Mouse (Mus musculus) small intestine, adult 2 months (tissue): ENCODE measurements around the gene Ppp2r2c. TPM values are rescaled to one million over a fixed set of nuclear protein-coding genes. Genes with fewer than 3 reads are reported as not detected.

ENCODE experiments used
- H3K27ac ChIP-seq: fragments of 200-500 bp; 2 replicates; pipeline ENCODE4 v1.5.1; 2012; ENCODE audit warnings: low read depth, low read length, control low read depth, inconsistent platforms; ENCODE audit not compliant: insufficient read depth
- H3K27me3 ChIP-seq: fragments of 200-500 bp; 2 replicates; pipeline ENCODE4 v1.6.1; 2012; ENCODE audit warnings: mild to moderate bottlenecking, moderate library complexity, low read length, inconsistent platforms; ENCODE audit not compliant: control insufficient read depth, insufficient read depth
- H3K36me3 ChIP-seq: fragments of 200-500 bp; 2 replicates; pipeline ENCODE4 v1.6.1; 2012; ENCODE audit warnings: mild to moderate bottlenecking, low read length, control low read depth, inconsistent platforms; ENCODE audit not compliant: control insufficient read depth, insufficient read depth
- H3K4me1 ChIP-seq: fragments of 200-500 bp; 2 replicates; pipeline ENCODE4 v1.6.1; 2012; ENCODE audit warnings: low read length, inconsistent platforms, mixed read lengths; ENCODE audit not compliant: control insufficient read depth, insufficient read depth, insufficient read length
- H3K4me3 ChIP-seq: fragments of 200-500 bp; 2 replicates; pipeline ENCODE4 v1.5.1; 2012; ENCODE audit warnings: low read depth, mild to moderate bottlenecking, control low read depth, inconsistent platforms, low read length, moderate library complexity
- CTCF ChIP-seq: fragments of 200-500 bp; IDR thresholded peaks from 2 replicates; pipeline ENCODE4 v1.5.1; 2012; ENCODE audit warnings: low read depth, mild to moderate bottlenecking, control low read depth, inconsistent platforms, low read length, moderate library complexity, mixed read lengths; ENCODE audit not compliant: insufficient replicate concordance, insufficient read length; ENCODE audit errors: extremely low read depth
- POLR2A ChIP-seq: fragments of 200-500 bp; IDR thresholded peaks from 2 replicates; pipeline ENCODE4 v1.6.1; 2012; ENCODE audit warnings: low read depth, mild to moderate bottlenecking, control low read depth, inconsistent platforms, low read length, moderate library complexity
- WGBS: fragments of 180-500 bp; shearing (Covaris S2); methylation state at CpG from one replicate; pipeline ENCODE4 v1.1.7; 2018; 5-methylcytosine and 5-hydroxymethylcytosine counted together
- polyA plus RNA-seq: library from polyadenylated mRNA; depleted of rRNA; stranded (reverse); fragments of >200 nt; gene quantifications from 2 replicates; pipeline ENCODE4 v1.2.3, GENCODE M21; 2012

The Ppp2r2c gene
- polyA plus RNA-seq, 1 experiment, result 0.89 TPM

GRCm38 (mm10) chr5:36883516-36883915, 15.2 kb downstream of the Ppp2r2c start:
- WGBS, result 64% methylated on average over 12 of the region's 12 CpGs
- H3K27me3 ChIP-seq, result no peaks in the 10 kb centered on the region
- H3K4me1 ChIP-seq, result no peaks in the 10 kb centered on the region
- no peak for TF ChIP-seq POLR2A
- no peak for TF ChIP-seq CTCF
- no peak overlapping the region for H3K27ac ChIP-seq
- H3K4me3 ChIP-seq, result no peak overlapping the region
- no peaks in the 10 kb centered on the region for H3K36me3 ChIP-seq

DNA sequence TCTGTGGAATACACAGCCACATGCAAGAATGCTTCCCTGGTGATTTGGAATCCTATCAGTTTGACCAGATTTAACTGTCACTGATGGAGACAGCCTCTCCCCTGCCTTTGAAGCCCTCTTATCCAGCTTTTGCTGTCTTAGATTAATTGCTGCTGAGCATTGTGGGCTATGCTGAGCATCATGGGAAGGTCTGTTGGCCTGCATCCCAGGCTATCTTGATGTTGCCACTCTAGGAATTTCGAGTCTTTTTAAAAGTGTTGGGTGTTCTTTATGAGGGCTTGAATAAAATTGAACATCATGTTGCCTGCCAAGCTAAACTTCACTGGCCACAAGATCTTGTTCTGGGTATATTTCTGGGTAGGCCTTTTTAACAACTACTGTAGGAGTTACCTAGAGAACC, 16.8 kb downstream of the Ppp2r2c start:
- Histone ChIP-seq H3K4me3 (no peak overlapping the region), H3K36me3 (no peaks in the 10 kb centered on the region), H3K4me1 (no peaks in the 10 kb centered on the region), H3K27me3 (no peaks in the 10 kb centered on the region), H3K27ac (no peak overlapping the region)
- no peak for TF ChIP-seq CTCF
- TF ChIP-seq POLR2A, result no peak
- WGBS, result 47% methylated on average over 1 of the region's 1 CpGs

GRCm38 (mm10) chr5:36885595-36885994, 17.3 kb downstream of the Ppp2r2c start:
- TF ChIP-seq CTCF (no peak), POLR2A (no peak)
- Histone ChIP-seq H3K27ac (no peak overlapping the region), H3K4me1 (no peaks in the 10 kb centered on the region), H3K36me3 (no peaks in the 10 kb centered on the region), H3K4me3 (no peak overlapping the region), H3K27me3 (no peaks in the 10 kb centered on the region)
- 78% methylated on average over 5 of the region's 5 CpGs for WGBS

- Histone ChIP-seq H3K27me3 (no peaks in the 10 kb centered on the region), H3K4me3 (no peak overlapping the region), H3K27ac (no peak overlapping the region), H3K4me1 (no peaks in the 10 kb centered on the region), H3K36me3 (no peaks in the 10 kb centered on the region)
- TF ChIP-seq POLR2A (no peak), CTCF (no peak)
- WGBS, result 53% methylated on average over 2 of the region's 2 CpGs
These were observed 18.0 kb downstream of the Ppp2r2c start for GRCm38 (mm10) chr5:36886298-36886697.

GRCm38 (mm10) chr5:36886852-36887283, 18.6 kb downstream of the Ppp2r2c start:
- TF ChIP-seq CTCF, result no peak
- TF ChIP-seq POLR2A, result no peak
- 63% methylated on average over 7 of the region's 7 CpGs for WGBS
- Histone ChIP-seq H3K4me1 (no peaks in the 10 kb centered on the region), H3K36me3 (no peaks in the 10 kb centered on the region), H3K27me3 (no peaks in the 10 kb centered on the region), H3K27ac (no peak overlapping the region), H3K4me3 (no peak overlapping the region)

DNA sequence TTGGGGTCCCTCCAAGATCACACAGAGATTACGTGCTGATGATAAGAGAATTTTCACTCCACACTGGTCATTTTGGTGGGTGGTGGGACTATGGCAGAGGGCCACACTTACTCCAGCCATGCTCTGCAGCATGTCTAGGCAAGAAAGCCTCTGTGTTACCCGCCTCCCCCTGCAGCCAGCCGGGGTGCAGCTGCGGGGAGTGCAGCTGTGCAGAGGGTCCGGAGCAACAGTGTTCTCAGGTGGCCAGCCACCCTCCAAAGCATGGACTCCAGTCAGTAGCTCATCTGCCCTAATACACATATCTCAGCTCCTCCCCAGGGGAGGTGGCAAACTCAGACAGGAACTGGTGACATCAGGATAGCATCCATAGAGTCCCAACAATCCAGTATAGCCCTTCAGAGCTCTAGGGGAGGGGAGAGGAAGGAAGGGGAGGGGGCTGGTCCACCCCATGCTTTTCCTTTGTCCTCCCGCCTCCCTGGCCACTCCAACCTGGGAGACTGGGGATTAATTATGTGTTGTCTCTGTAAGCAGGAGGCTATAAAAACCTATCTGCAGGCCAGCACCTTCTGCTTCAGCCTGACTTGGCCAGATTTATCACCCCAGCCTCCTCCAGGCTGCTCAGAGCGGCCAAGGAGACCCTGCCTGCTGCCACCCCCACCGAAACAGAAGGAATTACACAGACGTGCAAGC, 19.1 kb downstream of the Ppp2r2c start:
- Histone ChIP-seq H3K27ac (no peak overlapping the region), H3K4me1 (no peaks in the 10 kb centered on the region), H3K36me3 (no peaks in the 10 kb centered on the region), H3K4me3 (no peak overlapping the region), H3K27me3 (no peaks in the 10 kb centered on the region)
- WGBS, result 35% methylated on average over 9 of the region's 9 CpGs
- TF ChIP-seq CTCF (no peak), POLR2A (no peak)

- H3K4me3 ChIP-seq, result no peak overlapping the region
- 84% methylated on average over 8 of the region's 8 CpGs for WGBS
These were observed 20.2 kb downstream of the Ppp2r2c start for GRCm38 (mm10) chr5:36888501-36888900.

More at GRCm38 (mm10) chr5:36888501-36888900, 20.2 kb downstream of the Ppp2r2c start:
- H3K27ac ChIP-seq, result no peak overlapping the region
- H3K36me3 ChIP-seq, result no peaks in the 10 kb centered on the region
- H3K27me3 ChIP-seq, result no peaks in the 10 kb centered on the region
- no peaks in the 10 kb centered on the region for H3K4me1 ChIP-seq
- TF ChIP-seq POLR2A (no peak), CTCF (no peak)
